Mouse (Mus musculus) CD4-positive naive resting alpha-beta T cell, adult 76 days (primary cell): Measurements from ENCODE around the gene Slc35f4. TPM values are rescaled to one million over a fixed set of nuclear protein-coding genes. Genes with fewer than 3 reads are reported as not detected.

ENCODE experiments used
- total RNA-seq: library from RNA; stranded (reverse); gene quantifications from one replicate; pipeline ENCODE4 v1.2.4, GENCODE M21; 2023

The Slc35f4 gene
- total RNA-seq: not detected

GRCm38 (mm10) chr14:49525931-49526291, at the start of gene Slc35f4:
TSS of gene Slc35f4 (minus strand) at chr14:49526046.

